Mouse (Mus musculus) liver, postnatal 0 days (tissue): ENCODE measurements at regions not wholly inside any gene's neighbourhood (a gene's known extent, or its start where the extent isn't known, plus 50 kb on each side); places are given as distances from the start of the nearest gene placed in this dataset.
A peak's percentile ranks its signal among the peaks of the same experiment; 100 is the strongest.

Experiments used
- ATAC-seq: fragments of 200-750 bp; cut with Nextera tagmentation; 2 replicates; pipeline ENCODE4 v1.8.0; 2017; ENCODE audit warnings: mild to moderate bottlenecking, moderate library complexity
- DNase-seq: peaks from one replicate; pipeline ENCODE4 v3.0.0-alpha.2; 2016
- H3K27ac ChIP-seq: fragments of 300-500 bp; sonication (generic); 2 replicates; pipeline ENCODE4 v1.5.1; 2014; ENCODE audit warnings: antibody characterized with exemption, moderate library complexity, mild to moderate bottlenecking, low read depth
- H3K27me3 ChIP-seq: fragments of 300-500 bp; sonication (generic); 2 replicates; pipeline ENCODE4 v1.6.1; 2014; ENCODE audit warnings: low read length, control low read depth, mixed read lengths; ENCODE audit not compliant: insufficient read depth
- H3K36me3 ChIP-seq: fragments of 300-500 bp; sonication (generic); replicated peaks from 2 replicates; pipeline ENCODE4 v1.6.1; 2014; ENCODE audit warnings: mild to moderate bottlenecking, control low read depth, low read length, moderate library complexity, mixed read lengths; ENCODE audit not compliant: insufficient read depth
- H3K4me1 ChIP-seq: fragments of 300-500 bp; sonication (generic); 2 replicates; pipeline ENCODE4 v1.6.1; 2014; ENCODE audit warnings: antibody characterized with exemption, mild to moderate bottlenecking, control low read depth; ENCODE audit not compliant: insufficient read depth
- H3K4me2 ChIP-seq: fragments of 300-500 bp; sonication (generic); 2 replicates; pipeline ENCODE4 v1.6.1; 2014; ENCODE audit warnings: low read depth, mild to moderate bottlenecking, low read length, moderate library complexity, mixed read lengths
- H3K4me3 ChIP-seq: fragments of 300-500 bp; sonication (generic); 2 replicates; pipeline ENCODE4 v1.5.1; 2014; ENCODE audit warnings: low read depth, low read length
- H3K9ac ChIP-seq: fragments of 300-500 bp; sonication (generic); replicated peaks from 2 replicates; pipeline ENCODE4 v1.6.1; 2014; ENCODE audit warnings: mild to moderate bottlenecking, moderate library complexity
- H3K9me3 ChIP-seq: fragments of 300-500 bp; sonication (generic); 2 replicates; pipeline ENCODE4 v1.6.1; 2016; ENCODE audit warnings: mild to moderate bottlenecking, control low read depth, low read length, mixed read lengths
- CTCF ChIP-seq: sonication (generic); IDR thresholded peaks from 2 replicates; pipeline ENCODE4 v1.5.1; 2016; ENCODE audit warnings: antibody characterized with exemption, low read depth
- EP300 ChIP-seq: IDR thresholded peaks from 2 replicates; pipeline ENCODE4 v1.6.1; 2016; ENCODE audit warnings: antibody characterized with exemption, low read depth, mild to moderate bottlenecking
- WGBS: fragments of 180-500 bp; shearing (Covaris S2); extraction: QIAGEN DNeasy Blood & Tissue Kit; methylation state at CpG from one replicate; pipeline ENCODE4 v1.1.7; 2014; ENCODE audit not compliant: insufficient replicate concordance; 5-methylcytosine and 5-hydroxymethylcytosine counted together

GRCm38 (mm10) chr10:125467503-125467902 is 78.2 kb upstream of the Slc16a7 start:
- Histone ChIP-seq H3K9me3 (no peaks in the 10 kb centered on the region), H3K27me3 (no peaks in the 10 kb centered on the region), H3K27ac (no peak overlapping the region), H3K36me3 (no peaks in the 10 kb centered on the region), H3K9ac (no peak overlapping the region), H3K4me1 (no peaks in the 10 kb centered on the region), H3K4me3 (no peak overlapping the region), H3K4me2 (no peak overlapping the region)
- TF ChIP-seq EP300 (no peak), CTCF (no peak)
- WGBS = 80% methylated on average over 5 of the region's 5 CpGs
- ATAC-seq (no peak), DNase-seq (no peak)

GRCm38 (mm10) chr10:125488350-125488749 is 99.1 kb upstream of the Slc16a7 start:
- Histone ChIP-seq H3K36me3 (no peaks in the 10 kb centered on the region), H3K9me3 (no peaks in the 10 kb centered on the region), H3K27ac (no peak overlapping the region), H3K4me1 (peaks cover 5% of the 10 kb centered on the region; the same call in 1 of the 2 replicates), H3K27me3 (no peaks in the 10 kb centered on the region), H3K4me2 (no peak overlapping the region), H3K4me3 (no peak overlapping the region), H3K9ac (no peak overlapping the region)
- DNase-seq (no peak), ATAC-seq (no peak; the same call in 1 of the 2 replicates)
- TF ChIP-seq CTCF (no peak), EP300 (no peak)
- WGBS = 36% methylated on average over 3 of the region's 3 CpGs

- Histone ChIP-seq H3K27ac (peak overlapping the region; percentile 76), H3K9ac (no peak overlapping the region), H3K4me2 (no peak overlapping the region), H3K4me1 (peaks cover 5% of the 10 kb centered on the region; the same call in 1 of the 2 replicates), H3K4me3 (no peak overlapping the region), H3K27me3 (no peaks in the 10 kb centered on the region), H3K9me3 (no peaks in the 10 kb centered on the region), H3K36me3 (no peaks in the 10 kb centered on the region)
- WGBS = 45% methylated on average over 4 of the region's 4 CpGs
- ATAC-seq (peak; percentile 89), DNase-seq (peak; percentile 29)
- TF ChIP-seq EP300 (peak; percentile 66), CTCF (no peak)
These were observed 101.1 kb upstream of the Slc16a7 start for GRCm38 (mm10) chr10:125490395-125490794.

- peak; percentile 64 for ATAC-seq
- Histone ChIP-seq H3K27me3 (no peaks in the 10 kb centered on the region), H3K4me3 (no peak overlapping the region), H3K9me3 (no peaks in the 10 kb centered on the region), H3K9ac (no peak overlapping the region), H3K27ac (no peak overlapping the region), H3K4me2 (no peak overlapping the region), H3K36me3 (no peaks in the 10 kb centered on the region), H3K4me1 (peaks cover 3% of the 10 kb centered on the region; the same call in 1 of the 2 replicates)
- WGBS = 57% methylated on average over 4 of the region's 4 CpGs
- peak; percentile 18; the same call in 1 of the 2 replicates for TF ChIP-seq EP300
- TF ChIP-seq CTCF = no peak
- DNase-seq = no peak
These were observed 105.2 kb upstream of the Slc16a7 start for GRCm38 (mm10) chr10:125494489-125494888.

GRCm38 (mm10) chr10:125498347-125498746 is 109.1 kb upstream of the Slc16a7 start:
- TF ChIP-seq EP300 (no peak), CTCF (peak; percentile 52)

GRCm38 (mm10) chr10:125500338-125500737 is 111.1 kb upstream of the Slc16a7 start:
- TF ChIP-seq CTCF (no peak), EP300 (no peak)
- 66% methylated on average over 4 of the region's 4 CpGs for WGBS
- Histone ChIP-seq H3K27ac (no peak overlapping the region), H3K27me3 (no peaks in the 10 kb centered on the region), H3K4me2 (no peak overlapping the region), H3K4me3 (no peak overlapping the region), H3K9me3 (no peaks in the 10 kb centered on the region), H3K36me3 (no peaks in the 10 kb centered on the region), H3K9ac (no peak overlapping the region), H3K4me1 (no peaks in the 10 kb centered on the region)
- DNase-seq = no peak
- no peak for ATAC-seq

More at GRCm38 (mm10) chr10:125498347-125498746, 109.1 kb upstream of the Slc16a7 start:
- H3K9me3 ChIP-seq = no peaks in the 10 kb centered on the region
- H3K4me2 ChIP-seq = no peak overlapping the region
- no peaks in the 10 kb centered on the region for H3K27me3 ChIP-seq
- 30% methylated on average over 1 of the region's 1 CpGs for WGBS
- H3K36me3 ChIP-seq = no peaks in the 10 kb centered on the region
- no peak overlapping the region for H3K9ac ChIP-seq
- H3K4me1 ChIP-seq = no peaks in the 10 kb centered on the region
- DNase-seq = no peak
- H3K27ac ChIP-seq = no peak overlapping the region
- no peak overlapping the region for H3K4me3 ChIP-seq
- ATAC-seq = no peak

- Histone ChIP-seq H3K4me2 (no peak overlapping the region), H3K27ac (no peak overlapping the region), H3K9ac (no peak overlapping the region), H3K9me3 (no peaks in the 10 kb centered on the region), H3K4me3 (no peak overlapping the region), H3K27me3 (no peaks in the 10 kb centered on the region), H3K4me1 (no peaks in the 10 kb centered on the region), H3K36me3 (no peaks in the 10 kb centered on the region)
- no peak for DNase-seq
- WGBS = 49% methylated on average over 5 of the region's 5 CpGs
- no peak for TF ChIP-seq EP300
- no peak for TF ChIP-seq CTCF
- ATAC-seq = no peak
These were observed 125.8 kb upstream of the Slc16a7 start for GRCm38 (mm10) chr10:125515026-125515425.
